Mouse (Mus musculus): ENCODE measurements around the gene Ms4a12. TPM values are rescaled to one million over a fixed set of nuclear protein-coding genes. Genes with fewer than 3 reads are reported as not detected.
"Not testable (repeated sequence)": the region's sequence is repeated elsewhere in the genome, so short reads cannot be mapped to it uniquely, and the experiment has no call there.

The Ms4a12 gene
- polyA plus RNA-seq (2015; fragmentation: Nextera tagmentation; extraction: Ambion mirVana) = not detected in 2 replicates

DNA sequence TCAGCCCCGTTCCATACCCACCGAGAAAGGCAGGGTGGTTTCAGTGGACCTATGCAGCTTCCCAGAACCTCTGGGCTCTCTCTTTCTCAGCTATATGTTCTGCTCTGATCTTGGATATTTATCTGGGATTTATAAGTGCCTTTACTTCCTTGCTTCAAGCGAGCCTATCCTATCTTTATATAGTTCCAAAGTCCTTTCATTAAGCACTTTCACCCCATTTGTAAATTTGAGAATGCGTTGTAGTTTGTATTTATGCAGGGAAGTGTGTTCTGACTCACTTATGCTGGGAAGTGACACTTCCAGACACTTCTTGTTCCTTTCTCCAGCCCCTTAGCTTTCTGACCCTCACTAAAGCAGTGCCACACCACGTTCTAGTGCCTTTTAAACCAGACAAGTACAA is at the start of gene Ms4a12:
Gene Ms4a12 (minus strand): TSS at position 101 of the 400 bp plus-strand sequence.
- no peaks in the 10 kb centered on the region for H3K27me3 ChIP-seq (ENCODE audit: insufficient read depth, low read length)
- H3K4me2 ChIP-seq (replicated peaks; ENCODE audit: low read depth, low read length) = no peak within 1 kb of the TSS
- no peak within 1 kb of the TSS for H3K4me3 ChIP-seq (ENCODE audit: low read length)
- H3K36me3 ChIP-seq (ENCODE audit: insufficient read depth, low read length) = no peaks in the 10 kb centered on the region
- 72% methylated on average over 5 of the region's 5 CpGs for WGBS
- no peak within 1 kb of the TSS for H3K9ac ChIP-seq (replicated peaks; ENCODE audit: low read length)
- no peak within 1 kb of the TSS for H3K27ac ChIP-seq (ENCODE audit: low read length)
- H3K9me3 ChIP-seq (ENCODE audit: low read length) = no peaks in the 10 kb centered on the region
- no peaks in the 10 kb centered on the region for H3K4me1 ChIP-seq (ENCODE audit: insufficient read depth, low read length)
- ATAC-seq (ENCODE audit: low FRiP score, low TSS enrichment) = no peak

DNA sequence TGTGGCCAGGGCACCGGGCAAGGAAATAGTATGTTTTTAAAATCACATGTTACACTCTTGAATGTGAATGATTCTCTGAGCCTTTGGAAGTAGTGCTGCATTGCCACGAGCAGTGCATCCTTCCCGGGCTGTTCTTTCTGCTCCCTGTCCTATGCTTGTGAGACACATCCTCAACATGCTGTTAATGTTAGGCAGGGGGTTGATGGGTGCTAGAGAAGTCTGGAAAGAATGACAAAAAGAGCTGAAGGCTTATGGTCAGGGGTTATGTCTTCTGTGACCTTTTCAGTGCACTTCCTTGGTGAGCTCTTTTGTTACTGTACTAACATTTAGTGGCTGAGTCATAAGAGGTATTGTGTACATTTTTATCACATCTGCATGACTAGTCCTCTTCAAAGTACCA is 48.0 kb upstream of the Ms4a12 start:
- H3K36me3 ChIP-seq (ENCODE audit: insufficient read depth, low read length) = no peaks in the 10 kb centered on the region
- no peak overlapping the region for H3K27ac ChIP-seq (ENCODE audit: low read length)
- H3K4me2 ChIP-seq (replicated peaks; ENCODE audit: low read depth, low read length) = no peak overlapping the region
- no peak overlapping the region for H3K4me3 ChIP-seq (ENCODE audit: low read length)
- no peaks in the 10 kb centered on the region for H3K4me1 ChIP-seq (ENCODE audit: insufficient read depth, low read length)
- ATAC-seq (ENCODE audit: low FRiP score, low TSS enrichment) = no peak
- 74% methylated on average over 3 of the region's 3 CpGs for WGBS
- no peaks in the 10 kb centered on the region for H3K9me3 ChIP-seq (ENCODE audit: low read length)
- H3K27me3 ChIP-seq (ENCODE audit: insufficient read depth, low read length) = no peaks in the 10 kb centered on the region
- no peak overlapping the region for H3K9ac ChIP-seq (replicated peaks; ENCODE audit: low read length)

DNA sequence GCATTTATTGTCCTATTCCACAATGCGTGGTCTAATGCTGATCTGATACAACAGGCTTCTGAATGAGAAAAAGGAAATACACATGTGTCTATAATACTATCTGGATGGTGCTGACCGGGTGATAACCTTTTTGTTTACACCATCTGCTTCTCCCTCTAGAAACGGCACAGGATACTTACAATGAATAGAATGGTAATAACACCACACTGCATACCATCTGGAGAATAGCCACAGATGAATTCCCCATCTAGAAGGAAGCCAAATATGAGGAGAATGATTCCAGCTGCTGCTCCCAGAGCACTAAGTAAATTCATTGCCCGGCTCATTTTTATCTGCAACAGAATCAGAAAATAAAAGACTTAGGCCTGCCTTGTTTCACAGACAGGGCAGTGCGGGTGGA is 44.2 kb upstream of the Ms4a12 start:
- H3K4me1 ChIP-seq (ENCODE audit: insufficient read depth, low read length) = no peaks in the 10 kb centered on the region
- ATAC-seq (ENCODE audit: low FRiP score, low TSS enrichment) = no peak
- no peak overlapping the region for H3K9ac ChIP-seq (replicated peaks; ENCODE audit: low read length)
- no peaks in the 10 kb centered on the region for H3K9me3 ChIP-seq (ENCODE audit: low read length)
- no peak overlapping the region for H3K27ac ChIP-seq (ENCODE audit: low read length)
- no peak overlapping the region for H3K4me2 ChIP-seq (replicated peaks; ENCODE audit: low read depth, low read length)
- H3K27me3 ChIP-seq (ENCODE audit: insufficient read depth, low read length) = no peaks in the 10 kb centered on the region
- WGBS = 54% methylated on average over 5 of the region's 5 CpGs
- H3K4me3 ChIP-seq (ENCODE audit: low read length) = no peak overlapping the region
- H3K36me3 ChIP-seq (ENCODE audit: insufficient read depth, low read length) = no peaks in the 10 kb centered on the region

DNA sequence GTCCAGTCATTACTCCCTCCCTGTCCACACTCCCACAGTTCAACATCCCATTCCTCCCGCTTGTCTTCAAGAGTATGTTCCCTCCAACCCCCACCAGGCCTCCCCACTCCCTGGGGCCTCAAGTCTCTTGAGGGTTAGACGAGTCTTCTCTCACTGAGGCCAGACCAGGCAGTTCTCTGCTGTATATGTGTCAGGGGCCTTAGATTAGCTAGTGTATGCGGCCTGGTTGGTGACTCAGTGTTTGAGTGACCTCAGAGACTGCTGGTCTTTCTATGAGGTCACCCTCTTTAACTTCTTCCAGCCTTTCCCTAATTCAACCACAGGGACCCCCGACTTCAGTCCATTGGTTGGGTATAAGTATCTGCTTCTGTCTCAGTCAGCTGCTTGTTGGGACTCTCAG is 34.7 kb upstream of the Ms4a12 start:
- no peaks in the 10 kb centered on the region for H3K9me3 ChIP-seq (ENCODE audit: low read length)
- H3K4me1 ChIP-seq (ENCODE audit: insufficient read depth, low read length) = no peaks in the 10 kb centered on the region
- no peak overlapping the region for H3K4me2 ChIP-seq (replicated peaks; ENCODE audit: low read depth, low read length)
- no peak overlapping the region for H3K4me3 ChIP-seq (ENCODE audit: low read length)
- H3K27ac ChIP-seq (ENCODE audit: low read length) = no peak overlapping the region
- ATAC-seq (ENCODE audit: low FRiP score, low TSS enrichment) = no peak
- H3K27me3 ChIP-seq (ENCODE audit: insufficient read depth, low read length) = no peaks in the 10 kb centered on the region
- H3K9ac ChIP-seq (replicated peaks; ENCODE audit: low read length) = no peak overlapping the region
- WGBS = 73% methylated on average over 4 of the region's 4 CpGs
- no peaks in the 10 kb centered on the region for H3K36me3 ChIP-seq (ENCODE audit: insufficient read depth, low read length)

DNA sequence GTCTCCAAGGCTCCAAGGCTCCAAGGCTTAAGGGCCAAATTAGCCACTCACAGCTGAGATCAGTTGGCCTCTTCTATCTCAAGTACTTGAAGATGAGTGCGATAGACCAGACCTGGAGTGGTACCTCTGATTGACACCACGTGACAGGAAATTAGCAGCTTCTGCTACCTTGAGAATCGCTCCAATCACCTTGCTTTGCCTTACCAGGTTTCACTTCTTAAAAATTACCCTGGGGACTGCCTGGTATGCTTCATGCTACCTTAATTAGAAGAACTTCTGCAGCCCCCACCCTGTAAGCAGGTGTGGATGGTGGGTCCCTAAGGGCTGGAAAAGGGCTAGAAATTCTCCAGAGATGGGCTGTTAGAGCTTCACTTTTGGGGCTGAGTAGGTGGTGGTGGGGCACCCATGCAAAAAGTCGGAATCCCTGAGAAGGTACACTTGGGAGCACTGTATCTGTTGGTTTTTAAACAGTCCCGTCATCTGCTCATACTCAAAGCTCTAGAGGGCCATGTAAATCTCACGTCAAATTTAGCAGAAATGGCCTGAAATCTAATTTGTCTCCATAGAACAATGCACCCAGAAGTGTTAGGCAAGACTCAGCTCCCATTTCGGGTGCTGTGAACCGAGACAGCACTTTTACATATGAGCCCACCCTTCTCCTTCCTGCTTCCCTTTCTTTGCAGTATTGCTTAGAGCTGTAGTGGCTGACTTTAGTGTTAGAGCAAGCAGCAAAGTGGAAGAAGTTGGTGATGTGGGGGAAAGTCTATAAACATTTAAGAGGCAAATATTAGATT is 34.0 kb upstream of the Ms4a12 start, which contains the start of gene Ms4a1:
Gene Ms4a1 (minus strand): TSS at position 190 of the 794 bp plus-strand sequence.
- no peaks in the 10 kb centered on the region for H3K4me1 ChIP-seq (ENCODE audit: insufficient read depth, low read length)
- WGBS = 82% methylated on average over 8 of the region's 8 CpGs
- H3K27ac ChIP-seq (ENCODE audit: low read length) = no peak within 1 kb of the TSS
- ATAC-seq (ENCODE audit: low FRiP score, low TSS enrichment) = no peak
- H3K9ac ChIP-seq (replicated peaks; ENCODE audit: low read length) = no peak within 1 kb of the TSS
- H3K36me3 ChIP-seq (ENCODE audit: insufficient read depth, low read length) = no peaks in the 10 kb centered on the region
- no peaks in the 10 kb centered on the region for H3K9me3 ChIP-seq (ENCODE audit: low read length)
- no peak within 1 kb of the TSS for H3K4me2 ChIP-seq (replicated peaks; ENCODE audit: low read depth, low read length)
- no peak within 1 kb of the TSS for H3K4me3 ChIP-seq (ENCODE audit: low read length)
- H3K27me3 ChIP-seq (ENCODE audit: insufficient read depth, low read length) = no peaks in the 10 kb centered on the region

DNA sequence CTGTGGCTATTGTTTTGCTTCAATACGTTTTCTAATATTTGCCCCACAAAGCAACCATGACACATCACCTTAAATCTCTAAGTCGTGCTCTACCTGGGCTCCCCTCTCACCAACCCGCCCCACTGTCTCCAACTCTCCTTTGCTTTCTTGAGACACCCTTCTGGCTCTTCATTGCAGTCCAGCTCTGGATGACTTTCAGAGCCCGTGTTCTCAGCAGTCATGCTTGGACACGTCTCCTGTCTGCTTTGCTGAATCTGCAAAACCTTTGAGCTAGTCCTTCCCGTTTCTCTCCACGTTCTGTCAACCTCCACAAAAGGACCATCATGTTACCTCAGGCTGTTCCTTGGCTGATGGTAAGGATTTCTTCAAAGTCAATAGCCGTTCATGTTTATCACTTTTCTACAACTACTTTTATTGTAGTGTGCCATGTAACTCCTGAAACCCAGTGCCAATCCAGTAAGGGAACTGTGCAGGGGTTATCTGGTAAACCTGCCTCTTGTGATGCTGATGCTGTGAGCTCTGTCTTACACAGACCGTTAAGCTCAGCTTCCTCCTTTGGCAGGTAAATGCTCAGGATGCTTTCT is 32.4 kb upstream of the Ms4a12 start:
- 79% methylated on average over 9 of the region's 9 CpGs for WGBS

DNA sequence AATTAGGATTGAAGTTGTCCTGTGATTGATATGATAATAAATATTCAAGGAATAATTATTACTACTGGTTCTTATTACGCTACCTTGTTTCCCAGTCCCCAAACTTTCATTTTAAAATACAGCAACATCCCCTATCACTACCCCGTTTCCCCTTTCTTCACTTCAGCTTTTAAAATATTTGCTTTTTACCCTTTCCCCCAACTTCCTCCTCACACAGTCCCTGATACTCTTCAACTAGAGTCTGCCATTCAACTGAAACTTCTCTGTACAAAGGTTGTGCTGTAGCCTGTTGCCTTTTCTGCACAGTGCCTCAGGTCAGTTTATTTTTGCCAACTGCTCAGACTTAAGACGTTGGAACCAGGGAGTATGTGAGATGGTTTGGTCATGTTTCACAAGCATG is 31.3 kb upstream of the Ms4a12 start:
- 74% methylated on average over 3 of the region's 3 CpGs for WGBS
- Histone ChIP-seq H3K27me3 (ENCODE audit: insufficient read depth, low read length) (no peaks in the 10 kb centered on the region), H3K4me2 (replicated peaks; ENCODE audit: low read depth, low read length) (no peak overlapping the region)

More for the DNA sequence above, 32.4 kb upstream of the Ms4a12 start:
- H3K27me3 ChIP-seq (ENCODE audit: insufficient read depth, low read length) = no peaks in the 10 kb centered on the region
- no peak for ATAC-seq (ENCODE audit: low FRiP score, low TSS enrichment)
- H3K9ac ChIP-seq (replicated peaks; ENCODE audit: low read length) = no peak overlapping the region
- H3K36me3 ChIP-seq (ENCODE audit: insufficient read depth, low read length) = no peaks in the 10 kb centered on the region
- no peak overlapping the region for H3K4me2 ChIP-seq (replicated peaks; ENCODE audit: low read depth, low read length)
- no peaks in the 10 kb centered on the region for H3K4me1 ChIP-seq (ENCODE audit: insufficient read depth, low read length)
- no peak overlapping the region for H3K4me3 ChIP-seq (ENCODE audit: low read length)
- H3K9me3 ChIP-seq (ENCODE audit: low read length) = no peaks in the 10 kb centered on the region
- no peak overlapping the region for H3K27ac ChIP-seq (ENCODE audit: low read length)

DNA sequence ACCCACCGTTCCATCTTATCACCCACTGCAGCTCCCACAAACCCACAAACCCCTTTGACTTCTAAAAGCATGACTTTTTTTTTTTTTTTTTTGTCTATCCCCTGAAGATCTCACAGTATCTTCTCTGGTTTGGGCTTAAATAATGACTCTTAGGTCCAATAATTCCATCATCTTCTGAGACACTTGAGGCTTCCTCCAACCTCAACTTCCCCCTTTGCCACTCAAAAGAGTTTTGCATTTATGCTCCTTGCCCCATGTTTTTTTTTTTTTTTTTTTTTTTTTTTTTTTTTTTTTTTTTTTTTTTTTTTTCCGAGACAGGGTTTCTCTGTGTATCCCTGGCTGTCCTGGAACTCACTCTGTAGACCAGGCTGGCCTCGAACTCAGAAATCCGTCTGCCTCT is 30.7 kb upstream of the Ms4a12 start:
- H3K4me3 ChIP-seq (ENCODE audit: low read length); ATAC-seq (ENCODE audit: low FRiP score, low TSS enrichment); H3K9me3 ChIP-seq (ENCODE audit: low read length); H3K27me3 ChIP-seq (ENCODE audit: insufficient read depth, low read length); H3K4me2 ChIP-seq (replicated peaks; ENCODE audit: low read depth, low read length); H3K4me1 ChIP-seq (ENCODE audit: insufficient read depth, low read length); H3K9ac ChIP-seq (replicated peaks; ENCODE audit: low read length); H3K27ac ChIP-seq (ENCODE audit: low read length); H3K36me3 ChIP-seq (ENCODE audit: insufficient read depth, low read length): not testable (repeated sequence)
- WGBS = 84% methylated on average over 4 of the region's 4 CpGs

More for the DNA sequence above, 31.3 kb upstream of the Ms4a12 start:
- ATAC-seq (ENCODE audit: low FRiP score, low TSS enrichment) = no peak
- Histone ChIP-seq H3K4me3 (ENCODE audit: low read length) (no peak overlapping the region), H3K9me3 (ENCODE audit: low read length) (no peaks in the 10 kb centered on the region), H3K36me3 (ENCODE audit: insufficient read depth, low read length) (no peaks in the 10 kb centered on the region), H3K27ac (ENCODE audit: low read length) (no peak overlapping the region), H3K9ac (replicated peaks; ENCODE audit: low read length) (no peak overlapping the region), H3K4me1 (ENCODE audit: insufficient read depth, low read length) (no peaks in the 10 kb centered on the region)

DNA sequence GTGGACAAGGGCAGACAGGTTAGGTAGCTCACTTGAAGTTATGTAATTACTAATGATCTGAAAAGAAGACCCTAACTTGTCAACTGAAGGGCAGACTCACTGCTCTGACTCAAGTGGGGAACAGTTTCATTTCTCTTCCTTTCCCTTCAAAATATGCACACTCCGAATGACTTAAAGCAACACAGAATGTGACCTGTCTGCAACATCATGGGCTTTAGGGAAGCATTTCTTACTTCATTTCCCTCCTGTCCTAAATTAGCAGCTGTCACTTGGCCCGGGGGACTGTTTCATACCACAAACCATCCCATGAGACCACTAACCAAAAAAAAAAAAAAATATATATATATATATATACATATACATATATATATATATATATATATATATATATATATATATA is 29.3 kb upstream of the Ms4a12 start:
- no peak overlapping the region for H3K9ac ChIP-seq (replicated peaks; ENCODE audit: low read length)
- no peaks in the 10 kb centered on the region for H3K36me3 ChIP-seq (ENCODE audit: insufficient read depth, low read length)
- no peaks in the 10 kb centered on the region for H3K4me1 ChIP-seq (ENCODE audit: insufficient read depth, low read length)
- H3K4me3 ChIP-seq (ENCODE audit: low read length) = no peak overlapping the region
- no peak overlapping the region for H3K27ac ChIP-seq (ENCODE audit: low read length)
- no peak overlapping the region for H3K4me2 ChIP-seq (replicated peaks; ENCODE audit: low read depth, low read length)
- H3K9me3 ChIP-seq (ENCODE audit: low read length) = no peaks in the 10 kb centered on the region
- H3K27me3 ChIP-seq (ENCODE audit: insufficient read depth, low read length) = no peaks in the 10 kb centered on the region
- no peak for ATAC-seq (ENCODE audit: low FRiP score, low TSS enrichment)
- WGBS = 81% methylated on average over 2 of the region's 2 CpGs

DNA sequence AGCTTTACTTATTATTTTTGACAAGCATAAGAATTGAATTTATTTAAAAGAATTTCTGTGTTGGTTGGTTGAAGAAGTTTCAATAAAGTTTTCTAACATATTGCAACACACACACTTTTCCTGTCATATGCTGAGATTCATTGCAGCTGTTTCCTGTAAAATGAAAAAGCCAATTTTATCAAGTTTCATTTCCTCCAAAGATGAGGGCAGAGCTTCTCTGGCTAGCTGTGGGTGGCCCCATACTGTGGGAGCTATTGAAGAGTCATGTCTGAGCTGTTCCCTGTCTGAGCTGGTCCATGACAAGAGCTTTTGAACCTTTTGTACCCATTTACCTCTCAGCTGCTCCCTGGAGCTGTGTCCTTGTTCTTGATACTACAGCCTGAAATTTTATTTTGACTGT is 12.0 kb upstream of the Ms4a12 start:
- no peak overlapping the region for H3K4me3 ChIP-seq (ENCODE audit: low read length)
- no peaks in the 10 kb centered on the region for H3K27me3 ChIP-seq (ENCODE audit: insufficient read depth, low read length)
- no peak overlapping the region for H3K4me2 ChIP-seq (replicated peaks; ENCODE audit: low read depth, low read length)
- H3K36me3 ChIP-seq (ENCODE audit: insufficient read depth, low read length) = no peaks in the 10 kb centered on the region
- H3K4me1 ChIP-seq (ENCODE audit: insufficient read depth, low read length) = no peaks in the 10 kb centered on the region
- H3K27ac ChIP-seq (ENCODE audit: low read length) = no peak overlapping the region
- no peaks in the 10 kb centered on the region for H3K9me3 ChIP-seq (ENCODE audit: low read length)
- no peak for ATAC-seq (ENCODE audit: low FRiP score, low TSS enrichment)
- H3K9ac ChIP-seq (replicated peaks; ENCODE audit: low read length) = no peak overlapping the region
